Mouse (Mus musculus): ENCODE data around the gene Pin1rt1. TPM values are rescaled to one million over a fixed set of nuclear protein-coding genes. Genes with fewer than 3 reads are reported as not detected.

Pin1rt1 gene
- polyA plus RNA-seq, 1 experiment from 2014 or later, result 0.30 TPM

DNA sequence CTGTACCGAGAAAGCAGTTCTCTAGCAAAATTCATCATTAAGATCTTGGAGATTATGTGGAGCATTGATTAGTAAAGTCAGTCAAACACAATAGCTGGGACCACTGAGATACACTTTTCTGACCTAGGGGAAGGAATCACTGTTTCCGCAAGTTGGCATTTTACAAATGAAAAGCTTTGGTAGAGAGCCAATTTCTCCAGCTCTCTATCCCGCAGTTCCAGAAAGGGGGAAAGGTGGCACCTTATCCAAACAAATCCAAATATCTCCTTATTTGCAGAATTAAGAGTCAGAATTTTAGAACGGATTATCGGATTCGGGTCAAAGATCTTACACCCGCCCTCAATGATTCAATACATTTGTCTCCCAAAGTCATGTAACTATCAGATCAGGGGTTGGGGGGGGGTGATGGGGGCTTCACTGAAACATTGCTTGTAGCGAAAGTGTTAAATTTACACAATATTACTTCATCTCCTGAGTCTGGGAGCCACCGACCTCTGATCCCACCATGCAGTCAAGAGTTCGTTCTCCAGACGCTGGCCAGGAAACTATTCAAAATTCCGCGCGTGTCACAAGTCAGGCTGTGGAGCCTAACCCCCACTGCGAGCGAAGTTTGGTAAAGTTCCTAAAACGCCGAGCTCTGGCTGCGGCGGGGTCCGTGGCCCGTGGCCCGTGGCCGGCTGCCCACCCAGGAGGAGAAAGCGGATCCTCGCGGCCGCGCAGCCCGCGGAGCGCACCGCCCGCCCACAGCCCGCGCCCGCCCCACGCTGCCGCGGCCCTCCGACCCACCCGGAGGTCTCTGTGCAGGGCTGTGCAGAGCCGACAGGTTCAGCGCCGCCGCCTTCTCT is 25.9 kb upstream of the Pin1rt1 start:
- 5% methylated on average over 38 of the region's 46 CpGs for WGBS
- no peak overlapping the region for H3K27ac ChIP-seq (ENCODE audit: low read depth, low read length)
- H3K4me2 ChIP-seq (ENCODE audit: low read length), result peak overlapping the region; percentile 97
- no peaks in the 10 kb centered on the region for H3K36me3 ChIP-seq (ENCODE audit: control insufficient read depth, insufficient read depth, low read length)
- peak overlapping the region; percentile 63 for H3K9ac ChIP-seq (ENCODE audit: low read depth, low read length)
- H3K4me3 ChIP-seq (ENCODE audit: low read length), result peak overlapping the region; percentile 56
- H3K27me3 ChIP-seq (replicated peaks; ENCODE audit: control insufficient read depth, insufficient read depth, low read length), result no peaks in the 10 kb centered on the region
- no peaks in the 10 kb centered on the region for H3K9me3 ChIP-seq (ENCODE audit: control insufficient read depth, low read length)
- peaks cover 10% of the 10 kb centered on the region for H3K4me1 ChIP-seq (ENCODE audit: control insufficient read depth, insufficient read depth, low read depth, low read length)
- no peak; the same call in 1 of the 2 replicates for ATAC-seq

DNA sequence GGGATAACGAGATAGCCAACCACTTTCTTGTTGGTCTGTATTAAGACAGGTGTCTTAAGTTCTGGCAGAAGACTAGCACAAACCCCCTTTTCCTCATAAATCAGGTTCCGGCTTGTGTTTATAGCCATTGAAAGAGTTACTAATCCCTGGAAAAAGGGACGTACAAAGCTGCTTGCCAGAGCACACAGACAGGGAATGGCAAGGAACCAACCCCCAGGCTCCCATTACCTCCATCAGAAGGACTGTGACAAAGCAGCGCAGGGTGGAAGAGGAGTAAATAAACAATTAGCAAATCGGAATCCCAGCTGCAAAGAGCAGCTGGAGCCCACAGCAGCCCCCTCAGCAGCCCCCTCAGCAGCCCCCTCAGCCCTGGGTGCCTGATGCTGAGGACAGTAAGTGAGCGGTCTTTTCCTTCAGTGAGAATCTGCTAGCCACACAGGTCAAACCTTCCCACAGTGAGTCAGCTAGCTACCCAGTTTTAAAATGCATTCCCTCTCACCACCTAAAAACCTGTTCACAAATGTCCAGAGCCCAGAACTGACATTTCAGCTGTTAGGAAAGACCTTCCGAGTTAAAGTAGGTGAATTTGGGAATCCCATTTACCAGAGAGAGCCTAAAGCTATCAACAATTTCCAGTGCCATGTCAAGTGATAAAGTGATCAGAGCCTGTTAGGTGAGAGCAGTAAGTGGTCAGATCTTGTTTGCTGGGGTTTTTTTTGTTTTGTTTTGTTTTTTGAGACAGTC is 25.0 kb upstream of the Pin1rt1 start:
- H3K4me1 ChIP-seq (ENCODE audit: control insufficient read depth, insufficient read depth, low read depth, low read length), result peaks cover 10% of the 10 kb centered on the region
- ATAC-seq, result no peak
- 37% methylated on average over 7 of the region's 7 CpGs for WGBS
- H3K27ac ChIP-seq (ENCODE audit: low read depth, low read length), result no peak overlapping the region
- no peaks in the 10 kb centered on the region for H3K36me3 ChIP-seq (ENCODE audit: control insufficient read depth, insufficient read depth, low read length)
- H3K4me3 ChIP-seq (ENCODE audit: low read length), result no peak overlapping the region
- no peak overlapping the region for H3K9ac ChIP-seq (ENCODE audit: low read depth, low read length)
- H3K9me3 ChIP-seq (ENCODE audit: control insufficient read depth, low read length), result no peaks in the 10 kb centered on the region
- H3K4me2 ChIP-seq (ENCODE audit: low read length), result no peak overlapping the region
- H3K27me3 ChIP-seq (replicated peaks; ENCODE audit: control insufficient read depth, insufficient read depth, low read length), result no peaks in the 10 kb centered on the region

DNA sequence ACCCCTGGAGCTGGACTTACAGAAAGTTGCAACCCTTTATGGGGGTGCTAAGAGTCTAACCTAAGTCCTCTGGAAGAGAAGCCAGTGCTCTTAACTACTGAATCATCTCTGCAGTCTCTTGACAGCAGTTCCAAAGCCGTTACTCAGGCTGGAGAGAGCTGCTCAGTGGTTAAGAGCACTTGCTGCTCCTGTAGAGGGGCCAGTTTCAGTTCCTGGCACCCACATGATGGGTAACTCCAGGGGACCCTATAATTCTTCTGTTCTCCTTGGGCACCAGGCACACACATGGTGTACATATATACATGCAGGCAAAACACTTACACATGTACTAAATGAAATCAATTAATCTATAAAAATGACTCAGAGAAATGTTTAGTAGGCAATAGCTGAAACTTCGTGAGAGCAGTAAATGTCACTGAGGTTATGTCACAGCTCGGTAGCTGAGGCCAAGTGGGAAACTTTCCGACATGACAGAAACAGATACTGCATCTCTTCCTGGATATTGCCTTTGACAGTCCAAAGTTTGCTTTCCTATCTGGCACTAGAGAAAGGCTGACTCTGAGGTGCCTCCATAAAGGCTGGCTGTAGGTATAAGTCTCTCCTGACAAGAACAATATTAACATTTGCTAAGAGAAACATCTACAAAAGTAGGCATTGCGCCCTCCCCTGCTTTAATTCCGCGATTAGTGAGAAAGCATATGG is 24.2 kb upstream of the Pin1rt1 start:
- no peak overlapping the region for H3K4me3 ChIP-seq (ENCODE audit: low read length)
- no peak overlapping the region for H3K9ac ChIP-seq (ENCODE audit: low read depth, low read length)
- no peak for ATAC-seq
- no peaks in the 10 kb centered on the region for H3K9me3 ChIP-seq (ENCODE audit: control insufficient read depth, low read length)
- H3K36me3 ChIP-seq (ENCODE audit: control insufficient read depth, insufficient read depth, low read length), result no peaks in the 10 kb centered on the region
- no peak overlapping the region for H3K27ac ChIP-seq (ENCODE audit: low read depth, low read length)
- H3K4me2 ChIP-seq (ENCODE audit: low read length), result no peak overlapping the region
- WGBS, result 65% methylated on average over 7 of the region's 7 CpGs
- no peaks in the 10 kb centered on the region for H3K27me3 ChIP-seq (replicated peaks; ENCODE audit: control insufficient read depth, insufficient read depth, low read length)
- H3K4me1 ChIP-seq (ENCODE audit: control insufficient read depth, insufficient read depth, low read depth, low read length), result peaks cover 10% of the 10 kb centered on the region

DNA sequence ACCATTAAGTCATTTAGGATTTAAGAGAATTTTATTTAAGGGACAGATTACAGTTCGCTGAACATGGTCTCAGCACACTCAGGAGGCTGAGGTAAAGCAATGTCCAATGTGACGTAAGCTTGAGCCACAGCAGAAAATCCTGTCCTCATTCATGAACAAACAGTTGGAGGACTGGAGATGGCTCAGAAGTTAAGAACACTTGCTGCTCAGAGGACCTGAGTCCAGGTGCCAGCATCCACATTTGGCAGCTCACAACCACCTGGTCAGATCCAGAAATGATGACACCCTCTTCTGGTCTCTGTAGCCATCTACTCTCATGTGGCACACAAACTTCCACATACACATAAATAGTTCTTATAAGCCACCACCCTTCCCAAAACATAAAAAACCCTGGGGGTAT is 23.5 kb upstream of the Pin1rt1 start:
- no peak for ATAC-seq
- H3K36me3 ChIP-seq (ENCODE audit: control insufficient read depth, insufficient read depth, low read length), result no peaks in the 10 kb centered on the region

DNA sequence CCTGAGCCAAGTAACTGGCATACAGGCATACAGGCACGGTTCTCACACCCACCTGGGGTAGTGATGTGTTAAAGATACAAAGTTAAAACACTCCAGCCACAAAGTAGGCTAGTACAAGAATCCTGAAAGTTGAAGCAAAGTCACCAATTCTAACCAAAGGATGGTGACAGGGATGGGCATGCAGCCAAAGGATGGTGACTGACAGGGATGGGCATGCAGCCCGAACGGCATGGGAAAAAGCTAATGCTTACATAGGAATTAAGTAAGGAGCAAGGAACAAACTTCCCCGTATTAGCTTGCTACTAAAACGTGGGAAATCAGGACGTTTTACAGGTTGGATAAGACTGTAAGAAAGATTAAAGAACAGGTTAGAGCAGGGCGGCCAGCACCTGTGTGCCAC is 20.1 kb upstream of the Pin1rt1 start:
- Histone ChIP-seq H3K27ac (ENCODE audit: low read depth, low read length) (no peak overlapping the region), H3K27me3 (replicated peaks; ENCODE audit: control insufficient read depth, insufficient read depth, low read length) (no peaks in the 10 kb centered on the region), H3K9me3 (ENCODE audit: control insufficient read depth, low read length) (no peaks in the 10 kb centered on the region), H3K4me3 (ENCODE audit: low read length) (no peak overlapping the region), H3K36me3 (ENCODE audit: control insufficient read depth, insufficient read depth, low read length) (no peaks in the 10 kb centered on the region), H3K4me1 (ENCODE audit: control insufficient read depth, insufficient read depth, low read depth, low read length) (no peaks in the 10 kb centered on the region), H3K9ac (ENCODE audit: low read depth, low read length) (no peak overlapping the region), H3K4me2 (ENCODE audit: low read length) (no peak overlapping the region)
- ATAC-seq, result no peak
- 72% methylated on average over 7 of the region's 7 CpGs for WGBS

More for the DNA sequence above, 23.5 kb upstream of the Pin1rt1 start:
- Histone ChIP-seq H3K9ac (ENCODE audit: low read depth, low read length) (no peak overlapping the region), H3K9me3 (ENCODE audit: control insufficient read depth, low read length) (no peaks in the 10 kb centered on the region), H3K27ac (ENCODE audit: low read depth, low read length) (no peak overlapping the region), H3K4me2 (ENCODE audit: low read length) (no peak overlapping the region), H3K27me3 (replicated peaks; ENCODE audit: control insufficient read depth, insufficient read depth, low read length) (no peaks in the 10 kb centered on the region), H3K4me1 (ENCODE audit: control insufficient read depth, insufficient read depth, low read depth, low read length) (peaks cover 10% of the 10 kb centered on the region), H3K4me3 (ENCODE audit: low read length) (no peak overlapping the region)
- 96% methylated on average over 2 of the region's 2 CpGs for WGBS

DNA sequence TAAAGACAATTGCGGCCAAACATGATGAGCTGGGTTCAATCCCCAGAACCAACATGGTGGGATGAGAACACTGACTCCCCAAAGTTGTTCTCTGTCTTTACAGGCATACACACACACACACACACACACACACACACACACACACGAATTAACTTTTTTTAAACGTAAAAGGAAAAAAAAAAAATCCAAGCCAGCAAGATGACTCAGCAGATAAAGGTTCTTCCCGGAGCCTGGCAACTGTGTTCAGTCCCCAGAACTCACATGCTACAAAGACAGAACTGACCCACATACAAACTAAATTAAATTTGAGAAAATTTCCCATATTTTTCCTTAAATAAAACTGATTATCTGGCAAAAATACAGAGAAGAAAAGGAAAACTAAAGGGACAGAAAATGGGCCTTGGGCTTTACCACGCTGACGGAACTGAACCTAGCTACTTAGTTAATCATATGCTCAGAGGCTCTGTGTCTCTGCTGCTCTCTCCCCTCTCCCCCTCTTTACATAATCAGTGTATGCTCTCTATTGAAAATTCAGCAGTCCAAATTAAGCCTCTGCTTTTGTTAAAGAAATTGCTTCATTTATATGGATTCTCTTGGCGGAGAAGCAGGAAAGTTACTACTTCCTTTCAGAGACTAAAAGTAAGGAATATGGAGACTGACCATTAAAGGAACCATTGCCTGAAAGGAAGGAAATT is 16.5 kb upstream of the Pin1rt1 start:
- no peak overlapping the region for H3K4me2 ChIP-seq (ENCODE audit: low read length)
- H3K27me3 ChIP-seq (replicated peaks; ENCODE audit: control insufficient read depth, insufficient read depth, low read length), result no peaks in the 10 kb centered on the region
- no peaks in the 10 kb centered on the region for H3K9me3 ChIP-seq (ENCODE audit: control insufficient read depth, low read length)
- H3K27ac ChIP-seq (ENCODE audit: low read depth, low read length), result no peak overlapping the region
- H3K36me3 ChIP-seq (ENCODE audit: control insufficient read depth, insufficient read depth, low read length), result no peaks in the 10 kb centered on the region
- WGBS, result 60% methylated on average over 7 of the region's 7 CpGs
- ATAC-seq, result no peak
- H3K4me1 ChIP-seq (ENCODE audit: control insufficient read depth, insufficient read depth, low read depth, low read length), result no peaks in the 10 kb centered on the region
- H3K4me3 ChIP-seq (ENCODE audit: low read length), result no peak overlapping the region
- no peak overlapping the region for H3K9ac ChIP-seq (ENCODE audit: low read depth, low read length)

DNA sequence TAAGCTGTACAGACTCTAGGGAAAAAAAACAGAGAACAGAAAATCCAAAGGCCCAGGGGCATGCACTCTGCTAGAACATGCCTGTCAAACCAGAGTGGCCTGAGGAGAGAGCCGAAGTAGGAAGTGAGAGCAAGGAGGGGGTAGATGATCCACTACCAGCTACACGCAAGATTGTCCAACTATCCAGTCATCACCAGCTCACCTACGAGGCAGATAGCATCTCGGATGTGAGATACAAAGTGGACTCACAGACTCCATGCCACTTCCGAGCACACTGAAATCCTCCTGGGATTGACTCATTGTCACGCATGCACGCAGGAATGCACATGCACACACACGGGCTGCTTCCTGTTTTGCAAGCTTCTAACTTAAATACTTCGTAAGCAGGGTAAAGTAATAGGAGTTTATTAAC is 15.9 kb upstream of the Pin1rt1 start:
- Histone ChIP-seq H3K4me2 (ENCODE audit: low read length) (no peak overlapping the region), H3K4me1 (ENCODE audit: control insufficient read depth, insufficient read depth, low read depth, low read length) (no peaks in the 10 kb centered on the region), H3K9ac (ENCODE audit: low read depth, low read length) (no peak overlapping the region), H3K9me3 (ENCODE audit: control insufficient read depth, low read length) (no peaks in the 10 kb centered on the region), H3K27ac (ENCODE audit: low read depth, low read length) (no peak overlapping the region), H3K4me3 (ENCODE audit: low read length) (no peak overlapping the region), H3K27me3 (replicated peaks; ENCODE audit: control insufficient read depth, insufficient read depth, low read length) (no peaks in the 10 kb centered on the region), H3K36me3 (ENCODE audit: control insufficient read depth, insufficient read depth, low read length) (no peaks in the 10 kb centered on the region)
- 92% methylated on average over 9 of the region's 9 CpGs for WGBS
- ATAC-seq, result no peak

DNA sequence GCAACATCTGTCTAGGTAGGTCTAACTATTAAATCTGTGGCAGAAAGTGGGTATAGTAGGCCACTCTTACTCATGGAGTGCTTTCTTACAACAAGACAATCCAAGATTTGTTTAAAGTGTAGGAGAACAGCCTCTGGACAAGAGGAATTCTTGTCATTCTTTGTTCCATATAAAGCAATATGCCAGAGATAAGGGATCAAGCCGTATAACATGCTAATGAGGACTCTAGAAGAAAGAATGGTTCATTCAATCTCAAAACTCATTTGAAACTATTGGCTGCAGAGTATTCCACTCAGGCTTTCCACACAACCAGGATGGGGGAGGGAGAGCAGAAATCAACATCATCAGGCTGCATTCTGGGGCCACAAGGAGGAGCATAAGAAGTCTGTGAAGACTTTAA is 11.2 kb upstream of the Pin1rt1 start:
- no peaks in the 10 kb centered on the region for H3K36me3 ChIP-seq (ENCODE audit: control insufficient read depth, insufficient read depth, low read length)
- no peak overlapping the region for H3K27ac ChIP-seq (ENCODE audit: low read depth, low read length)
- no peaks in the 10 kb centered on the region for H3K9me3 ChIP-seq (ENCODE audit: control insufficient read depth, low read length)
- no peaks in the 10 kb centered on the region for H3K27me3 ChIP-seq (replicated peaks; ENCODE audit: control insufficient read depth, insufficient read depth, low read length)
- H3K4me1 ChIP-seq (ENCODE audit: control insufficient read depth, insufficient read depth, low read depth, low read length), result no peaks in the 10 kb centered on the region
- no peak overlapping the region for H3K4me2 ChIP-seq (ENCODE audit: low read length)
- 59% methylated on average over 1 of the region's 1 CpGs for WGBS
- H3K9ac ChIP-seq (ENCODE audit: low read depth, low read length), result no peak overlapping the region
- no peak overlapping the region for H3K4me3 ChIP-seq (ENCODE audit: low read length)
- no peak for ATAC-seq

All from hindbrain, embryonic 16.5 days (tissue).